Mouse (Mus musculus) G1E (cell line): Measurements from ENCODE around the gene Retreg1. TPM values are rescaled to one million over a fixed set of nuclear protein-coding genes. Genes with fewer than 3 reads are reported as not detected.

ENCODE experiments used
- ATAC-seq: 2 replicates; pipeline ENCODE4 v1.8.0; 2016; ENCODE audit warnings: mild to moderate bottlenecking; ENCODE audit not compliant: insufficient number of reproducible peaks, poor library complexity, low FRiP score, severe bottlenecking; ENCODE audit errors: extremely low read depth
- DNase-seq: peaks from one replicate; pipeline ENCODE4 v3.0.0; 2012; ENCODE audit warnings: low spot score
- H3K27me3 ChIP-seq: 2 replicates; pipeline ENCODE4 v1.6.1; 2012; ENCODE audit warnings: mild to moderate bottlenecking, low read length, inconsistent platforms; ENCODE audit not compliant: insufficient read depth
- H3K36me3 ChIP-seq: replicated peaks from 2 replicates; pipeline ENCODE3; 2012; ENCODE audit warnings: mild to moderate bottlenecking, inconsistent platforms
- H3K4me1 ChIP-seq: 2 replicates; pipeline ENCODE4 v1.6.1; 2012; ENCODE audit warnings: low read depth, low read length, inconsistent platforms, mixed read lengths; ENCODE audit not compliant: insufficient read depth
- H3K4me3 ChIP-seq: 2 replicates; pipeline ENCODE4 v1.5.1; 2012; ENCODE audit warnings: low read depth, mild to moderate bottlenecking, inconsistent platforms, low read length, moderate library complexity, mixed read lengths
- H3K9me3 ChIP-seq: replicated peaks from 2 replicates; pipeline ENCODE4 v1.6.1; 2012; ENCODE audit warnings: inconsistent platforms
- CTCF ChIP-seq: IDR thresholded peaks from 2 replicates; pipeline ENCODE4 v1.5.1; 2012; ENCODE audit warnings: low read depth, low read length, inconsistent platforms, mixed read lengths
- GATA1 ChIP-seq: IDR thresholded peaks from 2 replicates; pipeline ENCODE4 v1.6.1; 2012; ENCODE audit warnings: borderline replicate concordance, low read length, inconsistent platforms, mixed read lengths
- GATA2 ChIP-seq: IDR thresholded peaks from 2 replicates; pipeline ENCODE4 v1.6.1; 2012; ENCODE audit warnings: low read depth, low read length, inconsistent platforms, borderline replicate concordance
- POLR2AphosphoS5 ChIP-seq: IDR thresholded peaks from 2 replicates; pipeline ENCODE4 v1.6.1; 2012; ENCODE audit warnings: low read depth, low read length, inconsistent platforms; ENCODE audit not compliant: insufficient replicate concordance
- TAL1 ChIP-seq: conservative IDR thresholded peaks from 2 replicates; pipeline ENCODE4 v1.6.1; 2012; ENCODE audit warnings: low read depth, low read length, inconsistent platforms, mixed read lengths
- polyA plus RNA-seq: library from polyadenylated mRNA; stranded (reverse); fragments of >175 nt; gene quantifications from 2 replicates; pipeline ENCODE4 v1.2.3, GENCODE M21; 2012
- total RNA-seq, 2 experiments: library from RNA; stranded (forward) in 1 of 2; stranded (reverse) in 1 of 2; fragments of 200-1000 nt in 1 of 2; fragments of >200 nt in 1 of 2; fragmentation: Nextera tagmentation in 1 of 2; gene quantifications; 2 replicates each; pipeline ENCODE4 v1.2.3; 2014 to 2017

Retreg1 gene
- total and polyA plus RNA-seq, 3 experiments: 0.16 TPM; not detected in 2

- DNase-seq (no peak), ATAC-seq (no peak)
- peaks cover 17% of the 10 kb centered on the region for H3K9me3 ChIP-seq
- TF ChIP-seq GATA1 (no peak), GATA2 (no peak), POLR2AphosphoS5 (no peak), CTCF (no peak), TAL1 (no peak)
- no peaks in the 10 kb centered on the region for H3K36me3 ChIP-seq
- no peaks in the 10 kb centered on the region for H3K4me1 ChIP-seq
- H3K4me3 ChIP-seq: no peak overlapping the region
- no peaks in the 10 kb centered on the region for H3K27me3 ChIP-seq
These were observed 84.1 kb downstream of the Retreg1 start for GRCm38 (mm10) chr15:25927106-25927505.

GRCm38 (mm10) chr15:25928001-25928400 lies 85.0 kb downstream of the Retreg1 start:
- H3K4me3 ChIP-seq: no peak overlapping the region
- TF ChIP-seq TAL1 (no peak), CTCF (no peak), GATA1 (no peak), GATA2 (no peak), POLR2AphosphoS5 (no peak)
- ATAC-seq (no peak), DNase-seq (no peak)
- no peaks in the 10 kb centered on the region for H3K4me1 ChIP-seq
- no peaks in the 10 kb centered on the region for H3K36me3 ChIP-seq
- H3K27me3 ChIP-seq: no peaks in the 10 kb centered on the region
- peaks cover 19% of the 10 kb centered on the region for H3K9me3 ChIP-seq

- TF ChIP-seq GATA1 (no peak), POLR2AphosphoS5 (no peak), CTCF (no peak), TAL1 (no peak), GATA2 (no peak)
- H3K27me3 ChIP-seq: no peaks in the 10 kb centered on the region
- ATAC-seq (no peak), DNase-seq (no peak)
- no peaks in the 10 kb centered on the region for H3K36me3 ChIP-seq
- H3K4me1 ChIP-seq: no peaks in the 10 kb centered on the region
- H3K9me3 ChIP-seq: peaks cover 13% of the 10 kb centered on the region
- no peak overlapping the region for H3K4me3 ChIP-seq
These were observed 85.9 kb downstream of the Retreg1 start for GRCm38 (mm10) chr15:25928831-25929230.

- no peaks in the 10 kb centered on the region for H3K36me3 ChIP-seq
- ATAC-seq (no peak), DNase-seq (no peak)
- H3K27me3 ChIP-seq: no peaks in the 10 kb centered on the region
- no peak overlapping the region for H3K4me3 ChIP-seq
- no peak for TF ChIP-seq GATA2
- TF ChIP-seq CTCF: no peak
- TF ChIP-seq TAL1: no peak
- no peak for TF ChIP-seq GATA1
- no peak for TF ChIP-seq POLR2AphosphoS5
- peaks cover 12% of the 10 kb centered on the region for H3K9me3 ChIP-seq
- no peaks in the 10 kb centered on the region for H3K4me1 ChIP-seq
These were observed 86.5 kb downstream of the Retreg1 start for GRCm38 (mm10) chr15:25929518-25929917.

- Histone ChIP-seq H3K4me3 (no peak overlapping the region), H3K9me3 (peaks cover 12% of the 10 kb centered on the region), H3K36me3 (no peaks in the 10 kb centered on the region), H3K4me1 (no peaks in the 10 kb centered on the region), H3K27me3 (no peaks in the 10 kb centered on the region)
- ATAC-seq: no peak
- TF ChIP-seq POLR2AphosphoS5: no peak
- no peak for TF ChIP-seq TAL1
- TF ChIP-seq GATA2: no peak
- TF ChIP-seq CTCF: no peak
- TF ChIP-seq GATA1: no peak
- DNase-seq: no peak
These were observed 87.0 kb downstream of the Retreg1 start for GRCm38 (mm10) chr15:25929936-25930335.

- Histone ChIP-seq H3K36me3 (no peaks in the 10 kb centered on the region), H3K4me1 (no peaks in the 10 kb centered on the region), H3K27me3 (no peaks in the 10 kb centered on the region), H3K4me3 (no peak overlapping the region), H3K9me3 (peaks cover 12% of the 10 kb centered on the region)
- DNase-seq (no peak), ATAC-seq (no peak)
- TF ChIP-seq POLR2AphosphoS5 (no peak), GATA2 (no peak), GATA1 (no peak), TAL1 (no peak), CTCF (no peak)
These were observed 87.7 kb downstream of the Retreg1 start for GRCm38 (mm10) chr15:25930657-25931056.

GRCm38 (mm10) chr15:25932497-25932896 lies 89.5 kb downstream of the Retreg1 start:
- H3K36me3 ChIP-seq: no peaks in the 10 kb centered on the region
- H3K4me1 ChIP-seq: no peaks in the 10 kb centered on the region
- no peak overlapping the region for H3K4me3 ChIP-seq
- TF ChIP-seq POLR2AphosphoS5 (no peak), GATA2 (no peak), GATA1 (no peak), CTCF (no peak), TAL1 (no peak)
- H3K27me3 ChIP-seq: no peaks in the 10 kb centered on the region
- peaks cover 12% of the 10 kb centered on the region for H3K9me3 ChIP-seq
- ATAC-seq (no peak), DNase-seq (no peak)
